Mouse (Mus musculus) cerebellum, adult 11 months (tissue): Measurements from ENCODE around the gene Actn3.
"Not testable (repeated sequence)": the region's sequence is repeated elsewhere in the genome, so short reads cannot be mapped to it uniquely, and the experiment has no call there.

Experiments used
- DNase-seq: peaks from one replicate; pipeline ENCODE4 v3.0.0; 2022

Actn3 gene

DNA sequence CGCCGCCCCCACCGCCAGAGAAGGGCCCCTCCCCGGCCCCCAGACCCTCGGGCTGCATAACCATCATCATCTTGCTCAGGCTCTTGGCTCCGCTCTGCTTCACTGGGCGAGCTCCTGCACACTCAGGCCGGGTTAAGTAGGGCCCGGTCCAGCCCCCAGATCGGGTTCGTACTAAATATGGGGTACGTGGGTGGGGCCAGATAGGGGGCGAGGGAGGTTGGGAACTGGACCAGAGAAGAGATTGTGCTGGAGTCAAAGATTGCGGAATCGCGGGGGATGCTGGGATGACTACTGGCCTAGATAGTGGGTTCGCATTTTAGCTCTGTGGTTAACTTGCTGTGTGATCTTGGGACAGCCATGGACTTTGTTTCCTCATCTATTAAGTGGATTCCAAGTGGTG lies at the start of gene Actn3:
Actn3 (minus strand) TSS at position 125 of the 400 bp plus-strand sequence.
- DNase-seq: no peak

DNA sequence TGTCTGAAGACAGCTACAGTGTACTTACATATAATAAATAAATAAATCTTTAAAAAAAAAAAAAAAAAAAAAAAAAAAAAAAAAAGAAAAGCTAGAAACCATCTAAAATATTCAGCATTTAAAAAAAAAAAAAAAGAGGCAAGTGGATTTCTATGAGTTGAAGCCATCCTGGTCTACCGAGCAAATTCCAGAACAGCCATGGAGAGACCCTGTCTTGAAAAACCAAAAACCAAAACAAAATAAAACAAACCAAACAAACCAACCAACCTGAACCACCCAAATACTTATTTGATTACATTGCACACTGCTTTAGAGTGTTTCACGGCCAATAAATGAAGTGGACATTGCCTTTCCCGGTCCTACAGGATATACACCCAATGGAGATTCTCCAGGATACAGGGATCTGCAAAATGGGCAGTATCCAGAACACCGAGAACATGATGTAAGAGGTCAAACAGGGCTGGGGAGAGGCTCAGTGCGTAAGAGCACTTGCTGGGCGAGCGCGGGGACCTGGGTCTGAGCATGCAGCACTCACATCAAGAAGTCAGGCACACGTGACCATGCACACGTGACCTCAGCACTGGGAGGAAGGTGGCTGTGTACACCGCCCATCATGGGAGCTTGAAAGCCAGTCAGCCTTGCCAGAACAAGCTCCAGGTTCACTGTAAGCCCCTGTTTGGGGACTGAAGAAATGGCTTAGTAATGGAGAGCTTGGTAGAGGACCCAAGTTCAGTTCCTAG lies 47.6 kb upstream of the Actn3 start:
- no peak for DNase-seq

- DNase-seq: no peak
These were observed 41.9 kb upstream of the Actn3 start for GRCm38 (mm10) chr19:4919652-4920051.

- DNase-seq: no peak
These were observed 39.1 kb upstream of the Actn3 start for GRCm38 (mm10) chr19:4916827-4917226.

GRCm38 (mm10) chr19:4915924-4916603 lies 38.4 kb upstream of the Actn3 start:
- DNase-seq: no peak

DNA sequence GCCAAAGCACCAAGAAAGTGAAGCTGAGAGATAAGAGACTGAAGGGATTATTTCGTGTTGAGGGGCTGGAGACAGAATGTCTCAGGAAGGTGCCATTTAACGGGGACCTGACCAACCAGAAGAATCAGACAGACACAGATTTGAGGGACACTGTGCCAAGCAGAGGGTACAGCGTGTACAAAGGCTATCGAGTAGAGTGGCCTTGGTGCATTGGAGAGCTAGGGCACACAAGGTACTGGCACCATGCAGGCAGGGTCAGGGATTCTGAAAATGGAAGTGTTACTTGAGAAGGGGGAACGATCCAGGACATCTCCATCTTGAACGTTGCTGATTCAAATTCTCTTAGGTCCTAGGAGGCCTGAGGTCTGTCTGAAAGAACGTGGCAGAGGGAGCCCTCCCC lies 31.7 kb upstream of the Actn3 start:
- no peak for DNase-seq

DNA sequence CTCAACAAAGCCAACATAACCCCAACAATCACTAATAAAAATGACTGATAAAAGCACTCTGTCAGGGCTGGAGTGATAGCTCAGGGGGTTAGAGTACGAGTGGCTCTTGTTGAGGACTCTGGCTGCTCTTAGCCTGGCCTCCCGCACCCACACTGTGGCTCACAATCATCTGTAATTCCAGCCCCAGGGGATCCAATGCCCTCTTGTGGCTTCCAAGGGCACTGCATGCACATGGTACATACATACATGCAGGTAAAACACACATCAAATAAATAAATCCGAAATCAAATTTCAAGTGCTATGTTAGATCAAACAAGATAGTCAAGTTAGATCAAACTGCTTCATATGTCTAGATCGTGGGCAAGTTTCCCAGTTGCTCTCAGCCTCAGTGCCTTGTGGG lies 30.4 kb upstream of the Actn3 start:
- DNase-seq: no peak

- DNase-seq: peak; percentile 66
These were observed 28.5 kb upstream of the Actn3 start, which contains the start of gene Bbs1 for GRCm38 (mm10) chr19:4905979-4906794. TSS of gene Bbs1 (minus strand) at chr19:4906628.

DNA sequence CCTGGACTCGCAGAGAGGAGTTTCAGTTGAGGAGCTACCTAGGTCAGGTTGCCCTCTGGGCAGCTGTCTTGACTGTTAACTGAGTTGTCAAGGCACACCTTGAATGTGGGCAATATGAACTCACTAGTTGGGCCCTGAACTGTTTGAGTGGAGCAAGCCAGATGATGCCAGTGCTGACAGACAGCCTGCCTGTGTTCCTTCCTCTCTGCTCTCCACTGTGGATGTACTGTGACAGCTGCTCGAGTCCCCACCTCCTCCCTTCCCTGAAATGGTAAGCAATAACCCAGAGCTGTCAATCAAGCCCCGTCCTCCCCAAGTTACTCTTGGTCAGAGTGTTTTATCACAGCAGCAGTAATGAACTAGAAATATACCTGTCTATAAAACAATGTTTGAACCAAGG lies 22.2 kb upstream of the Actn3 start:
- DNase-seq: no peak

- DNase-seq: no peak
These were observed 21.3 kb upstream of the Actn3 start for GRCm38 (mm10) chr19:4898972-4899371.

DNA sequence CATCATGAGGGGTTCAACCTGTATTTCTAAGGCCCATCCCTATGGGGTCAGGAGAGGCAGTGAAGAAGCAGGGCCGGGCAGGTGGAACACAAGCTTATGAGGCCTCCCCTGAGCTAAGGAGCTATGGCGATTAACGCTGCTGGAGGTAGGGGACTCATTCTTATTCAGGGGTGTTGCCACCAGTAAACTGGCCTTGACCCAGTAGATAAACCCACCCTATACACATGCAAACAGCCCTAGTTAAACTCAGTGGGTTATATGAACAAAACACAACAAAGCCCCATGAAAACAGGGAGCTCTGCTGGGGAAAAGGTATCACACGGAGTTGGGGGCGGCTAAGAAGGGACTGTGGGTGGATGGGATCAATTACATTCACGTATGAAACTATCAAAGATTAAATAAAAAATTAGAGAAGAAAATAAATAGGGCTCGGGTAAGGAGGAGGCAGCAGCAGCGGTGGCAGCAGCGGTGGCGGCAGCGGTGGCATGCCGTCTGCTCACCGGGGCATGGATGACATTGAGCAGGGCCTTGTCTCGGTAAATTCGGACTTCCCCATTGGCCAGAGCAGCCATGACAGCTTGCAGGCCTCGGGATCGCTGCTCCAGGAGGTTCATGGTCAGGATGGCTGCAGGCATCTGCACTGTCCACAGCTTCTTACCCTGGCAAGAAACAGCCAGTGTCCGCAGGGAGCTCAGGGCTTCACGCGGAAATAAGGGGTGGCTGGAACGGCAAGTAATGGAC lies 19.2 kb upstream of the Actn3 start:
- no peak for DNase-seq

DNA sequence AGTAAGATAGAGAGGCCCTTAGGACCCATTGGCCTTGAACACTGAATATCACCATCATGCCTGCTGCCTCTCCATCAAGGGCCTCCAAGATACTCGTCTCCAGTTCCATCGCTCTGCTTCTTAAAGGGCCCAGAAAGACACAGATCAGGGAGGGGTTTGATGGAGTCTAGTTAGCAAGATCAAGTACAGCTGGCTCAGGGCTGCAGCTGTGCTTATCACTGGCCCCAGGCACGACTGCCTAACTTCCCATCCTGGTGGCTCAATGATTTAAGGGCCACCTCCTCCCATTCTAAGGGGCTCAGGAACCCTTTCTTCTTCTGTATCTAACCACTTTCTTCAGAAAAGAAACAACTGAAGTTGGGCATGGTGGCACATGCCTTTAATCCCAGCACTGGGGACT lies 14.1 kb upstream of the Actn3 start:
- DNase-seq: no peak

DNA sequence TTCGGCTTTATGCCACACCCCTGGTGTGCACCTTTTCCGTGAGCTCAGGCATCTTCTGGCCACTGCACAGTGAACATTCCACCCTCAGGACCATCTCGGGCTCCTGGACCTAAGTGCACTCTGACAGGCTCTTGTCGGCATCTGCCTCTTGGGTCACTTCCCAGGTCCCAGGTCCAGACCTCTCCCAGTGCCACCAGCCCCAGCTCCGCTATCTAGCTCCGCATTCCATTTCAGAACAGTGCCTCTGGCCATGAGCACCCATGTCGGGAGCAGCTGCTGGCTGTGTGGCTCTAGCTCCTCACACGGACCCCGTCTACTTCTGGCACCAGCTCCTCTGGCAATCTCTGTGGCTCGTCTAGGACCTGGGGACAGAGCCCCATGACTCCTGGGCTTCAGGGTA lies 12.1 kb upstream of the Actn3 start:
- DNase-seq: no peak

- no peak for DNase-seq
These were observed 6.3 kb upstream of the Actn3 start for GRCm38 (mm10) chr19:4883961-4884360.

GRCm38 (mm10) chr19:4879324-4879703 lies 1.6 kb upstream of the Actn3 start:
- no peak for DNase-seq

GRCm38 (mm10) chr19:4878405-4879323 lies 955 bp upstream of the Actn3 start, which contains the start of gene Zdhhc24:
TSS of gene Zdhhc24 (plus strand) at chr19:4878668.
- DNase-seq: peak; percentile 93

DNA sequence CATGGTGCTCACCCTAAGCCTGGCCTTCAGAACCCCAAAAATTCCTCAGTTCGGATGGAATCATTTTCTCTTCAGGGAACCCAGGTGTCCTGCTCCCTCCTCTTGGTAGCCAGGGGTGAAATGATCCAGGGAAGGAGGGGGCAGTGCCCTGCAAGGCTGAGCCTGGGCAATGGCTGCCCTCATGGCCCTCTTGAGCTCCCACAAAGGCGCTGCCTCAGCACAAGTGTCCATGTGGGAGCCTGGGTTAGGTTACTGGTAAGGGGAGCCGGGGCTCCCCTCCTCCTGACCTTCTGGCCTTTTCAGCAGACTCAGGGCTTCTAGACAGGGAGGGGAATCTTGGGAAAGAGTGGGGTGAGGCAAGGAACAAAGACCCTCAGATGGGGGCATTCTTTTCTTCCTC lies 954 bp downstream of the Actn3 start:
- no peak for DNase-seq

DNA sequence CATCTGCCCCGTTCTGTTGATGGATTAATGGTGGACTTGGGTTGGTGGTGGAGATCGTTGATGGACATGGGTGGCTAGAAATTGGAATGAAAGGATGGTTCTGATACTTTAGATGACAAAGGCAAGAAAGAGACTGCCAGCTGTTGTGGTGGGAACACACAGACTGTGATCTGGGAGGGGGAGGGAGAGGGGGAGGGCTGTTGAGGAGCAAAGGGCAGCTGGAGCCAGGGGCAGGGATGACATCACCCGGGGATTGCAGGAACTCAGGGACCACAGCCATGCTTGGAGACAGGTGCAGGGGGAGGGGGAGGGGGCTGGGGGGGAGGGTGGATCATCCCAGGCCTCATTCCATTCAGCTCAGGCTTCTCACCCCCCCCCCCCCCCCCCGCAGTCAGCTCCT lies 1.5 kb downstream of the Actn3 start:
- DNase-seq: no peak

DNA sequence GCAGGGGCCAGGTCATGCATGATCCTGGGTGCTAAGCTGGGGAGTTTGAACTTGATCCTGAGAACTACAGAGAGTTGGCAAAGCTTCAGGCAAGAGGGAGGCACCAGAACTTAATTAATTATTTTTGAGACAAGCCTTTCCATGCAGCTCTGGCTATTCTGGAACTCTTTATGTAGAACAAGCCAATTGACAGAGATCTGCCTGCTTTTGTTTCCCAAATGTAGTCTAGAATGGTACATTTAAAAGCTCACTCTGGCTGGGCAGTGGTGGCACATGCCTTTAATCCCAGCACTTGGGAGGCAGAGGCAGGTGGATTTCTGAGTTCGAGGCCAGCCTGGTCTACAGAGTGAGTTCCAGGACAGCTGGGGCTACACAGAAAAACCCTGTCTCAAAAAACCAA lies 3.1 kb downstream of the Actn3 start:
- not testable (repeated sequence) for DNase-seq

DNA sequence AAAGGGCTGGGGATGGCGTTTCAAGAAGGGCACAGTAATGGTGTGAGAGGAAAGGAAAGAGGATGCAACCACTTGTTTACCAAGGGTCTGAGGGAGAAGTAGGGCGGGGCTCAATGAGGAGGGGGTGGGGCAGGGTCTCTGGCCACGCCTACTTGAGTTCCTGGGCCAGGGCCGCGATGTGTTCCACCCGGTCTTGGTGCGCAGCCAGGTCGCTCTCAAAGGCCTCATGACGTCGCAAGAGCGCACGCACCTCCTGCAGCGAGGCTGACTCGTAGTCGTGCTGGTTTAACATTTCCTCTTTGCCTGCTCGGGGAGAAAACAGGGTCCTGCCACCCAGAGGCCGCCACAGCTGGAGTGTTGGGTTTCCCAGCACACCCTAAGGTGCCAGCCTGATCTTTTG lies 12.6 kb downstream of the Actn3 start:
- DNase-seq: no peak

GRCm38 (mm10) chr19:4863048-4863447 lies 14.7 kb downstream of the Actn3 start:
- DNase-seq: no peak

- no peak for DNase-seq
These were observed 18.6 kb downstream of the Actn3 start for GRCm38 (mm10) chr19:4859081-4859480.
